Mouse (Mus musculus) frontal cortex, adult (tissue): ENCODE results near the gene Mis18a.

Experiments
- ATAC-seq: cut with Nextera tagmentation; 2 replicates; pipeline ENCODE4 v1.9.2; 2017; ENCODE audit warnings: mild to moderate bottlenecking, moderate library complexity, mixed read lengths; ENCODE audit not compliant: low TSS enrichment

Mis18a gene

GRCm38 (mm10) chr16:90704161-90704825 is 22.9 kb downstream of the Mis18a start:
- no peak for ATAC-seq

DNA sequence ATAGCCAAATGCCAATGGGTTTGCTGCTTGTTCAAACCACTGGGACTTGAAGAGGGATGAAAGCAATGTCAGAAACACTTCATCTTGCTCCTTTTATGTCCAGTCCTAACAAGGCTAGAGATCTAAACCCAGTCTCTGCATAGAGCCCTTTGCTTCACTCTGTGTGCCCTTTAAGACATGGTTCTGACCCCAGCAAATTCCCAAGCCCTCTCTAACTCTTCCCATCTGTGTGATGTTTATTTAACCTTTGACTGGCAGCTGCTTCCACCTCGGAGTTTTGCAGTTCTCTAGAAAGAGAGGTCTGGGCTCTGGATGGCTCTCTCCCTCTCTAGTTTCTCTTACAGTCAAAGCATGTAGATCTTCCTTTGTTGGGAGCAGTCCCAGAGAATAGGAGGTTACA is 23.6 kb downstream of the Mis18a start:
- ATAC-seq: no peak

DNA sequence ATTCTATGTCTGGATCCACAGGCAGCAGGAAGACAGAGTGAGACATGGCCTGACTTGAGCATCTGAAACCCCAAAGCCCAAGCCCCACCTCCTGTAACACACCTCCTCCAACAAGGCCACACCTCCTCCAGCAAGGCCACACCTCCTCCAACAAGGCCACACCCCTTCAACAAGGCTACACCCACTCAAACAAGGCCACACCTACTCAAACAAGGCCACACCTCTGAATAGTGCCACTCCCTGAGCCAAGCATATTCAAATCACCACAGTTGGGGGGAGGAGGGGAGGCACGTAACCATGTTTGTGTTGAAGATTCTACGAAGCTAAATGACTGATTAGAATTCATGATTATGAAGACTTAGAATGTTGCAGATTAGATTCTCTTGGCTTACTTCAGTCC is 25.7 kb downstream of the Mis18a start:
- no peak for ATAC-seq

- ATAC-seq: no peak
Observed at GRCm38 (mm10) chr16:90699390-90699789, 27.8 kb downstream of the Mis18a start.

DNA sequence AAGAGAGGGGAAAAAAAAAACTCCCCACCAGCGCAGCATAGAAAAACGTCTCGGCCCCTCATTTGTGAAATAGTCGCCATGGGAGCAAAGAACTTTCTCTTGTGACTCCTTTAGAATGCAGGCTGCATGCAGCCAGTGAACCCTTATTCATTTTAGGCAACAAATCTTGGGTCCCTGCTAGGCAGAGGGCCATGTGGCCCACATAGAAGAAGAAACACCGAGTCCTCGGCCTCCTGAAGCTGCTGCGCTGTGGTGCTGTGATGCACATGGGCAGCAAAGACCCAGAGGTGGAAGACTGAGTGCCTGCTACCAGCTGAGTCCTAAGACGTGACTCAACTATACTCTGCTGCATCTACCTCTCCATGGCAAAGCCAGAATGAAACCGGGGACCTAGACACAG is 30.9 kb downstream of the Mis18a start:
- 0 out of 2 replicates have a peak, but pooled peaks have one; percentile 13 for ATAC-seq

- ATAC-seq: peak; percentile 48
Observed at GRCm38 (mm10) chr16:90695121-90695520, 32.1 kb downstream of the Mis18a start.

GRCm38 (mm10) chr16:90694719-90695118 is 32.5 kb downstream of the Mis18a start:
- ATAC-seq: peak; percentile 36

DNA sequence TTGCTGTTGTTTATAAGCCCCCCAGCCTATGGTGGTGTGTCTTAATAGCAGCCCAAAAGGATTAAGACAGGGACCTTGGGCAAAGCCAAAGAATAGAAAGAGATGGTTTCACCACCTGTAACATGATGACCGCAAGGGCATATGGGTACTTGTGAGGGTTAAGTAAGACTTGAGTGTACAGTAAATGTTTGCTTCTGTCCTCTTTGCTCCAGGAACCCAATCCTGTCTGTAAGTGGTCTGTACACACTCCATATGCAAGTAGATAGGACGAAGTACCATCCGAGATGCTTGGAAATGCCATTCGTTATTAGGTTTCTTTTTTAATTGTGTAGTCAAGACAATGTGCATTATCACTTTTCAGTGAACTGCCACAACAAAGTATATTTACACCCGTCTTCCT is 33.6 kb downstream of the Mis18a start:
- ATAC-seq: no peak

DNA sequence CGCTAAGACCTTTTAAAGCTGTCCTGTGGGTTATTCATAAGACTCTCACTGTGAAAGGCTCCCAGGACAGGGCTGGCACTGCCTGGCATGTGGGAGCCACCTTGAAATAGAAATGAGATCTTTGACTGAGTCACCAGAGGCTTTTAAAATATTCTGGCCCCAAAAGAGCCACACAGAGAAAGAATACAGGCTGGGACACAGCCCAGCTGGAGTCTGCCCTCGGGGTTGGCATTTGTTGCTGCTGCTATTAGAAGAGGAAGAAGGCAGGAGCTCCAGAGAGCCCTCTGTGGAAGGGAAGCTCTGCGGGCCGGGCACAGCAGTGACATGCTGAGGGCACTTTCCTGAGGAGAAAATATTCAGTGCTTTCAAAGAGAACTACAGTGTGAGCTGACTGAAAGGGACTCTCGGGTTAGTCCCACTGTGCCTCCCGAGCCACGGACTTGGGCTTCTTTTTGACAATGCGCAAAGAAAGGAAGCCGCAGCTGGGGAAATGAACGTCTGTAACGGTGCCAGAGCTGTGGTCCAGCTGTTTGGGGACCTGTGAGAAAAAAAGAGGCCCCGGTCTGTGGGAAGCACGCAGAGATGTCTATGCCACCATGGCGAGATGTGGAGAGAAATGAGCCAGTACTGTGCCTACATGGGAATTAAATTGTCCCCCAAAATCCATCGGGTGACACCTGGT is 34.4 kb downstream of the Mis18a start:
- ATAC-seq: peak; percentile 38

- ATAC-seq: peak; percentile 46; the same call in 1 of the 2 replicates
Observed at GRCm38 (mm10) chr16:90687687-90688263, 39.4 kb downstream of the Mis18a start.

DNA sequence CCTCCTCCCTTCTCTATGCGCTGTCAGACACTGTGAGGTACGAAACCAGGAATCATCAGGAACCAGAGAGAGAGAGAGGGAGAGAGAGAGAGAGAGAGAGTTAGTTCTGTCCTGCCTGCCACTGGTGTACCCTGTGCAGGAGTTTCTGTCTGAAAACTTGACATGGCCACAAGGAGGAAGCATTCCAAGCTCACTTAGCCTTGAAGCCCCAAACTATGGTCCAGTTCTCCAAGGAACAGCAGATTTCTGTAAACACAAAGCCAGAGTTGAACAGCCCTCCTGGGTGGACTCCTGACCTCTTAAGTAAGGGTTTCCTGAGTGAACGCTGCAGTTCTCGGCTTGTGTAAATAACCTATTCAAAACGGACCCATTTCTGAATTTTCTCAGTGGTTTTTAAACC is 40.2 kb downstream of the Mis18a start:
- ATAC-seq: no peak

DNA sequence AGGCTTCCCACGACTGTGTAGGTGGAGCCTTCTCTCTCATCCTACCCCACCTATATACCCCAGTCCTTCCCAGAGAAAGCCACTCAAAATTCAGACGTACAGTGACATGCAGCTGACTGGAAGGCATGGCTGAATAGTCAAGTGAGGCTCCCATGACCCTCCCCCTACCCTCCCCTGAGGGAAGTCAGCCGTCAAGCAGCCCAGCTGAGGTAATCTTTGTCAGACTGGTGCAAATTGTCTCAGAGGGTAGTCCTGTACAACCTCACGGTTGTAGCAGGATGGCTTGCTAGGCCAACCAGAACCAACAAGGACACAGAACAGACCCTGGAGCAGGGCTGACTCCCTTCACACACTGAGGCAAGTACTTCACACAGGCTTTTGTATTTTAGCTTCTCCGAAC is 43.1 kb downstream of the Mis18a start:
- no peak for ATAC-seq

DNA sequence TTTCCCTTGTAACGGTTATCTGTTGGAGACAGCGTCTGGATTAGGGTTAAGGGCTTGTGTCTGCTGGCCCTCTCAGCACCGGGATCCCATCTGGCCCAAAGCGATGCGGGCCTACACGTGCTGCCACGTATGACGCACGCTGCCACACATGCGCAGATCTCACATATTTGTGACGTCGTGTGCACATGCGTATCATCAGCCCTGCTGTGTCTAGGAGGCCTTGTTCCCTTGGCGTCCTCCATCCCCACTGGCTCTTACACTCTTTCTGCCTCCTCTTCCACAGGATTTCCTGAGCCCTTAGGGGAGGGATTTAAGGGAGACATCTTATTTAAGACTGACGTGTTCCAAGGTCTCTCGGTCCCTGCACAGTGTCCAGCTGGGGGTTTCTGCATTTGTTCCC is 47.2 kb downstream of the Mis18a start:
- ATAC-seq: no peak

DNA sequence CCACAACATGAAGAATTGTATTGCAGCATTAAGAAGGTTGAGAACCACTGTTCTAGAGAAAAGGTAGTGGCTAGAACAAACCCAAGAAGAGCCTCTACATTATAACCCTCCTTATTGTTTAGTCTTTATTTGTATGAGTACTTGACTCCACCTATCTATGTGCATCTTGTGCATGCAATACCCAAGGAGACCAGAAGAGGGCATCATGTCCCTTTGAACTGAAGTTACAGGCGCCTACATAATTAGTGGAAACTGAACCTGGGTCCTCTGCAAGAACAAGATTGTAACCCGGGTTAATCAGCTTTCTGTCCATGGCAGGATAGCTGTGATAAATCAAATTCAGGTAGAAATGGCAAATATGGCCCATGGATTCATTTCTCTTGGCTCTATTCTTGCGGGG is 48.4 kb downstream of the Mis18a start:
- no peak for ATAC-seq

GRCm38 (mm10) chr16:90676920-90677574 is 50.2 kb downstream of the Mis18a start:
- peak; percentile 73 for ATAC-seq

- ATAC-seq: no peak
Observed at GRCm38 (mm10) chr16:90674651-90675050, 52.6 kb downstream of the Mis18a start.

DNA sequence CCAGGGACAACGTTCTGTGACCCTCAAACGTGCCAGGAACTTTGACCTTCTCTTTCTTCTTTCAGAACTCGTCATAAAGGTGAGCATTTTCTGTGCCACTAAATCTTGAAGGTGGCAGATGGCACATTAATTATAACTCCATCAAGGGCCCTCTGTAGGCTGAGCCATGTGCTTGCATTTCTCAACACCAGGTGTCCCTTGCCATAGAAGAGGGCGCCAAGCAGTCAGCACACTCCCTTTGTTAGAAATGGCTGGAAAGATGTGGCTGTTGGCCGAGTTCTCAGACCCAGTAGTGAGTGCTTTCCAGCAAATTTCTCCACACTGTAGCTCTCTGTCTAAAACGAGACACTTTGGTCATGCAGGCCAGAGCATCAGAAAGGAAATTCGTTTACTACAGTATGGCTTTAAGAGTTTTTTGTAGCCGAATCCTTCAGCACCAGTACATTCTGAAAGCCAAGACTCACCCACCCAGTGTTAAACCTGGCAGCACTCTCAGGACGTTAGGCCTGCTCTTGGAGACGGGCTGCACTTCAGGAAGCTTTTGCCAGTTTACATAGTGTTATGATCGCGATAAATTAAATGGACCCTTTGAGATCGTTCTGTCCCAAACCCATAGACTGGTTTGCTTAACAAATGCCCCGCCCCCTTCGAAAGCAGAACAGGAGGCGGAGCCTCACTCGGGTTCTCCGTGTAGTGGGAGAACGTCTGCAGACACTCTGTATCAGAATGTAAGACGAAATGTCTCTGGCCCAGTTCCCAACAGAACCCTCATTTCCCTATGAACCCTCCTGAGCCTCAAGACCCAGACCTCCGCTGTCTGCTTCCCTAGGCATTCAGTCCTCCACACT is 53.5 kb downstream of the Mis18a start:
- peak; percentile 51 for ATAC-seq
